Mouse (Mus musculus) frontal cortex, postnatal 36 days (tissue): ENCODE results near the gene Parva.

Experiments
- DNase-seq, 2 experiments: peaks; one replicate each; pipeline ENCODE4 v3.0.0; 2022; ENCODE audit warnings: low spot score in 2 of 2

Parva gene

GRCm38 (mm10) chr7:112427357-112428157 lies at the start of gene Parva:
Gene Parva, plus strand, starts transcription at chr7:112427505.
- peak; percentile 58 to 59 for DNase-seq

DNA sequence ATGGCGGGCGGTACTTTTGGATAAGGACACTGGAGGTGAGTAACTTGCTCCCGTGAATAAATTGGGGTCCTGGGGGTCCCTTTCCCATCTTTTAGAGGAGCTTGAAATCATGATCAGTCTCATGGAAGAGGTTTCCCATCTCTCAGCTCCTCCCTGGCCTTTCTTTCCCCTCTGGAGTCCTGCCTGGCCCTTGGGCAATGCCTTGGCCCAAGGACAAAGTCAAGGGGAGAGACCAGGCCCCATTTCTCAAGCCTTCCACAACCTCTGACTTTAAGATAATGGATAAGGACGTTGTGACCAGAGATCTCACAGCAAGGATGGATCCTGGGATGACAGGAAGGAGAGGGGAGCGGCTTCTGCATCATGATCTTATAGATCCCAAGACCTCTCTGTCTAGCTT lies 49.2 kb upstream of the Parva start:
- DNase-seq = no peak

- DNase-seq = peak; percentile 79 to 84
Measured at GRCm38 (mm10) chr7:112378476-112378875, 48.8 kb upstream of the Parva start.

GRCm38 (mm10) chr7:112386521-112386920 lies 40.8 kb upstream of the Parva start:
- no peak for DNase-seq

DNA sequence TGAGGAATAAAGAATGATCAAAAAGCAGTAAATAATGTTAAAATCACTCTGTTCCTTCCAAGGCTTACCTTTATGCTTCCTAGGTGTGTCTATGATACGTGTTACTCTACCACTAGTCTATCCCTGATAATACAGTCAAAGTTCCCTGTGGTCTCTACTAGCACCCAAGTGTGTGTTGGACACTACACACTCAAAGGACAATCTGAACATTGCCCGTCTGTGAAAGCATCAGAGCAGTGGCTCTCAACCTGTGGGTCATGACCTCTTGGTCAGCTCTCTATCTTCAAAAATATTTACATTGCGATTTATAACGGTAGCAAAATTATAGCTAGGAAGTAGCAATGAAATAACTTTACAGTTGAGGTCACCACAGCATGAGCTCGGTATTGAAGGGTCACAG lies 39.4 kb upstream of the Parva start:
- DNase-seq = no peak

- DNase-seq = no peak
Measured at GRCm38 (mm10) chr7:112388363-112388875, 38.9 kb upstream of the Parva start.

GRCm38 (mm10) chr7:112389611-112390251 lies 37.6 kb upstream of the Parva start:
- no peak for DNase-seq

DNA sequence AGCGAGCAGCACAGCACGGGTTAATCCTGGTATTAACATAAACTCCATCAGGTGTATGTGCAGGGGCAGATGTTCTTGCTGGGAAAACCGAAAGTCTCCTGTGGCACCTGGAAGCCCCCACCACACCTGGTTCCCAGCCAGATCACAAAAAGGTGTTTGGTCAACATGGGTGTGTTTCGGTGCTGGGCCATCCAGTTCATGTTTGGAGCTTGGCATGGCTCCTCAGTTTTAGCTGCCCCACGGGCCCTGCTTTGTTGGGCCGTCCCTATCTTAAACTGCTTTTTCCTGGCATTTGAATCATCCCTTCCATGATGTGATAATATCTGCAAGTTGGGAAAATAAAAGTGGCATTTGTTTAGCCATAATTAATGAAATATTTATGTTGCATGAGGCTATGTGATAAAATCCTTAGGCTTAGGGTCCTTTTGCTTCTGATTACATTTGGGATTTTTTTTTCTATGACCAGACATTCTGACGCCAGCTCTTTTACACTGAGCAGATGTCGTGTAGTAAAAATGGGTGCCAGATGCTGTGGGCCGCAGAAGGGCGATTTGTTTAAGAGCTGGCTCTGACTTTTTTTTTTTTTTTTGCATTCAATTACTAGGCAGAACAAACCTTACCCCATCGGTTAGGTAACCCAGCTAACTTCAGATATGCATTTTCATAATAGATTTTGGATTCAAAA lies 36.9 kb upstream of the Parva start:
- peak in 1 of 2 experiments; percentile 52 for DNase-seq

- no peak for DNase-seq
Measured at GRCm38 (mm10) chr7:112390937-112391605, 36.2 kb upstream of the Parva start.

GRCm38 (mm10) chr7:112397786-112398185 lies 29.5 kb upstream of the Parva start:
- DNase-seq = no peak

DNA sequence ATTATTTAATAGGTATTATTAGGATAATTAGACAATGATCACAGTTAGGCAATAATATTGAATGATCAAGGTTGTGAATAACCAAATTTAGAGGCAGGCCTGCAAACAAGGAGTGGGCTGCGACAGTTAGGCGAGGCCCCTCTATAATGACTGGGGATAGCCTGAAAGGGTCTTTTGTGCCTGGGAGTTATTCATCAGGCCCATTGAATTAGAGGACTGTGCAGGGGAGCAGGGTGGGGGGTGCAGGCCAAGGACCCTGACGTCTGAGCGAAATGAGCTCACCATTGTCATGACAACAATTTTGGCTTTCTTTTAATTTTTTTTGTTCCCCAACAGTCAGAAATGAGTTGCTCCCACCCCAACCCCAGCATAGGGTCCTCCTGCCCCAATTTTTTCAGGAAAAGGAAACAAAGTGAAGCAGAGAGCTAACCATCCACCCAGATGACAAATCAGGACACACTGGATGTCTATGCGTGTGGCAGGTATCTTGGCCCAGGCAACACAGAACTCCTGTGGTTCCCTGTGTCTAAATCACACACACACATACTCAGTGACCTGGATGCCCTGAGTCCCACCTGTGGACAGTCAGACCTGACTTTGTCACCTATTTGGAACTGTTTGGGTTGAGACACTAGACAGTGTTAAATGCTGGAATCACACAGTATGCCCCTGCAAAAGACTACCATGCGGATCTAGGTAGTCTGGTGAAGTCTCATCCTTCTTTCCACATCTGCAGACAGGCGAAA lies 27.7 kb upstream of the Parva start:
- no peak for DNase-seq

DNA sequence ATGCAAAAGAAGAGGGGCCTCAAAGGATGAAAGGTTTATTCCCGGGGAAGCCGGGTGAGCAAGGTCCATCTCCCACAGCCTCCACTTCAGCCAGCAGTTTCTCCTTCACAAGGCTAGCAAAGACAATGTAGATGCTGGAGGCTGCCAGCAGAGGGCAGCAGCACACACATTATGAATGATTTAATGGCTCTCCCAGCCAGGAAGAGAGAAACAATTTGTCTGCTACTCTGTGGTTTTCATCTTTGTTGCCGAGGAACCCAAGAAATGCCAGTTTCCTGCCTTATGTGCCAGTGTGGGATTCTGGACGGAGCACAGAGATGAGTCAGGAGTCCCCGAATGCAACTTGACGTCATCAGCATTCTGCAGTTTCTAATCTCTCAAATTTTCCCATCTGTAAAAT lies 27.1 kb upstream of the Parva start:
- DNase-seq = peak; percentile 55 to 76

DNA sequence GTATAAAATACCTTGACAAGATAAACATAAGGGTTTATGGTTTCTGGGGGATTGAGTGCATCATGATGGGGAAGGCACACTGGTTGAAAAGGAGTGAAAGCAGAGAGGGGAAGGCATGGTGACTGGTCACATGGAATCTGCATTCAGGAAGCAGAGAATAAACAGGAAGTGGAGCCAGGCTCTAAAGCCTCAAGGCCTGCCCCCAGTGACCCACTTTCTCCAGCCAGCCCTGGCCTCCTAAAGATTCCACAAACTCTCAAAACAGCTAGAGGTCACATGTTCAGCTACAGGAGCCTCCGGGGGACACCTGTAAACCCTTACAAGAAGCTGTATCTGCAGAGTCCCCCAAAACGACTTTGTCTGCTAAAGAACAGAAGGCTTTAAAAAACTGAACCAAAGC lies 22.2 kb upstream of the Parva start:
- DNase-seq = no peak

- no peak for DNase-seq
Measured at GRCm38 (mm10) chr7:112405578-112405977, 21.7 kb upstream of the Parva start.

DNA sequence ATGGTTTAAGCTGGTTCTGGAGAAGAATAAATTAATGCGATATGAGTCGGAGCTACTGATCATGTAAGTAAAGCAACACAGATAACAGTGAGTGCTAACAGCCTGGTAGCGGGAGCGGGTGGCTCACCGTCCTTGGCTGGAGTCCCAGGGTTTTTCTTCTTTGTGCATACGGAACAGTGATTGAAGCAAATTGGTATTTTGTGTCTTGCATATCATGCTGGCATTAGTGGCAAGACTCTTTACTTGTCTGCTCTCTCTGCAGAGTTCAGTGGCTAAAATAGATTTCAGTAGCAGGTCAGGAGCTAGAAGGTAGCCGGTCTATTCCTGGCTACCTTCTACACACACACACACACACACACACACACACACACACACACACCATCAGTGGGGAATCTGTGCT lies 19.7 kb upstream of the Parva start:
- peak in 1 of 2 experiments; percentile 30 for DNase-seq

- DNase-seq = no peak
Measured at GRCm38 (mm10) chr7:112409991-112410390, 17.3 kb upstream of the Parva start.

GRCm38 (mm10) chr7:112413286-112413685 lies 14.0 kb upstream of the Parva start:
- no peak for DNase-seq

DNA sequence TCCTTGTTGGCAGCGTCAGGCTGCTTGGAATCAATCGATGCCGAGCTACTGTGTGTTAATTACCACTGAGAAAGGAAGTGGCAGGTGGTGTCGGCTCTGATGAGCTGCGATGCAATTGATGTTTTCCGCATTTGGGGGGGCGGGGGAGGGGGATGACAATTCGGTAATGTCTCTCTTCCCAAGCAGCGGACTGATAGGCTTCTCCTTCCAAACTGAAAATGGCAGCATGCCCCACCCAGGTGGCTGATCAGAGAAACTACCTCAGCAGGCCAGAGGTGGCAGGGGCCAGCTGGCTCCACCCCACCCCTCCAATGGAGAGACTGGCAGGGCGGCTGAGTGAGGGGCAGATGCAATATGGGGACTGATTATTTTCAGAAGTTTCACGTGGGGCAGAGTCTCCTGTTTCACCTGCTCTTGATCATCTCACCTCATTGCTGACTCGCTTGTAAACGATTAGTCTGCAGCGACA lies 11.2 kb upstream of the Parva start:
- no peak for DNase-seq

GRCm38 (mm10) chr7:112416730-112417513 lies 10.4 kb upstream of the Parva start:
- no peak for DNase-seq

DNA sequence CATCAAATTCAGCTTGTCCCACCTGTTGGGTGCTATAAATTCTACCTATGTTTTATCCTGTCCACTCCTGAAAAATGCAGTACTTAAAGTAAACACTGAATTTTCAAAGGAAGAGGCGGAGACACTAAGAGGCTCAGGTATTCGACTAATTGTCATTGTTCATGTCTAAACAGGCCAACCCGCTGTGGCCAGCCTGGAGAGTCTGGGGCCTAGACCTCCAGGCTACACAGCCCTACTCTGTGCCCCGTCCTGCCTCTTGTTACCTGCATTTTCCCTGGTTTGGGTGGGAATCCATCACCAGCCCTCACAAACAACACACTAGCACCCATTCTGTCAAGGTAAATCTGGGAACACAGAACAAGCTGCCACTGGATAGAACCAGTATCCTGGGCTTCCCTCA lies 9.7 kb upstream of the Parva start:
- no peak for DNase-seq
